Mouse (Mus musculus) CH12.LX (cell line): Measurements from ENCODE around the gene Ephb4. TPM values are rescaled to one million over a fixed set of nuclear protein-coding genes. Genes with fewer than 3 reads are reported as not detected.

Experiments used
- DNase-seq: peaks from one replicate; pipeline ENCODE4 v3.0.0-alpha.2; 2013; ENCODE audit errors: extremely low read depth
- H3K27ac ChIP-seq: 2 replicates; pipeline ENCODE4 v1.5.1; 2012; ENCODE audit warnings: low read depth, mild to moderate bottlenecking, control low read depth, moderate library complexity; ENCODE audit not compliant: insufficient read depth
- H3K27me3 ChIP-seq: replicated peaks from 2 replicates; pipeline ENCODE3; 2012; ENCODE audit warnings: inconsistent platforms
- H3K36me3 ChIP-seq, 2 experiments: replicated peaks in 1 of 2; 2 replicates each; pipeline versions ENCODE3 to v1.6.1; 2012; ENCODE audit warnings: inconsistent platforms in 1 of 2, low read length in 1 of 2, mild to moderate bottlenecking in 1 of 2, mixed read lengths in 1 of 2, moderate library complexity in 1 of 2; ENCODE audit not compliant: control insufficient read depth in 1 of 2, insufficient read depth in 1 of 2
- H3K4me1 ChIP-seq, 2 experiments: 2 replicates each; pipeline ENCODE4 v1.6.1; 2012; ENCODE audit warnings: inconsistent platforms in 1 of 2, moderate library complexity in 1 of 2; ENCODE audit not compliant: insufficient read depth in 2 of 2, control insufficient read depth in 1 of 2
- H3K4me2 ChIP-seq: 2 replicates; pipeline ENCODE4 v1.6.1; 2012; ENCODE audit warnings: low read depth, mild to moderate bottlenecking, control low read depth; ENCODE audit not compliant: poor library complexity, insufficient read depth, severe bottlenecking
- H3K4me3 ChIP-seq, 3 experiments: fragments of 150-350 bp in 1 of 3; sonication (generic) in 1 of 3; replicated peaks in 1 of 3; 2 replicates each; pipeline versions ENCODE3 to v1.5.1; 2011 to 2012; ENCODE audit warnings: low read depth in 2 of 3, low read length in 2 of 3, mild to moderate bottlenecking in 2 of 3, moderate library complexity in 2 of 3, control low read depth in 1 of 3, improper control_type of control experiment in 1 of 3, inconsistent platforms in 1 of 3, mixed read lengths in 1 of 3; ENCODE audit not compliant: poor library complexity in 1 of 3
- H3K79me2 ChIP-seq: replicated peaks from 2 replicates; pipeline ENCODE4 v1.6.1; 2012; ENCODE audit warnings: mild to moderate bottlenecking, moderate library complexity; ENCODE audit not compliant: control insufficient read depth, poor library complexity, insufficient read depth, severe bottlenecking; ENCODE audit errors: extremely low read depth
- H3K9ac ChIP-seq: 2 replicates; pipeline ENCODE4 v1.6.1; 2012; ENCODE audit warnings: low read depth, mild to moderate bottlenecking, control low read depth, moderate library complexity; ENCODE audit not compliant: insufficient read depth
- H3K9me3 ChIP-seq: replicated peaks from 2 replicates; pipeline ENCODE3; 2012; ENCODE audit warnings: low read length, inconsistent platforms, mixed read lengths
- BHLHE40 ChIP-seq: IDR thresholded peaks from 2 replicates; pipeline ENCODE4 v1.6.1; 2011; ENCODE audit warnings: mild to moderate bottlenecking, low read depth, low read length, improper control_type of control experiment
- CHD2 ChIP-seq: IDR thresholded peaks from 2 replicates; pipeline ENCODE4 v1.6.1; 2011; ENCODE audit warnings: low read length, improper control_type of control experiment
- E2F4 ChIP-seq: IDR thresholded peaks from 2 replicates; pipeline ENCODE4 v1.6.1; 2011; ENCODE audit warnings: low read depth, low read length, improper control_type of control experiment; ENCODE audit not compliant: insufficient replicate concordance
- ETS1 ChIP-seq: conservative IDR thresholded peaks from 2 replicates; pipeline ENCODE4 v1.6.1; 2012; ENCODE audit warnings: low read depth, mild to moderate bottlenecking, inconsistent platforms, low read length, improper control_type of control experiment, moderate library complexity
- KAT2A ChIP-seq: IDR thresholded peaks from 2 replicates; pipeline ENCODE4 v1.6.1; 2012; ENCODE audit warnings: low read length, improper control_type of control experiment, inconsistent platforms; ENCODE audit not compliant: insufficient replicate concordance
- MAFK ChIP-seq: IDR thresholded peaks from 2 replicates; pipeline ENCODE4 v1.6.1; 2011; ENCODE audit warnings: low read length, improper control_type of control experiment; ENCODE audit not compliant: insufficient replicate concordance
- MEF2A ChIP-seq: IDR thresholded peaks from 2 replicates; pipeline ENCODE4 v1.6.1; 2014; ENCODE audit warnings: low read depth, mild to moderate bottlenecking, inconsistent platforms, low read length, improper control_type of control experiment, borderline replicate concordance
- MYC ChIP-seq: IDR thresholded peaks from 2 replicates; pipeline ENCODE4 v1.6.1; 2011; ENCODE audit warnings: low read depth, mild to moderate bottlenecking, improper control_type of control experiment, low read length
- RAD21 ChIP-seq: IDR thresholded peaks from 2 replicates; pipeline ENCODE4 v1.6.1; 2011; ENCODE audit warnings: low read depth, mild to moderate bottlenecking, low read length, improper control_type of control experiment, moderate library complexity
- TCF12 ChIP-seq: IDR thresholded peaks from 2 replicates; pipeline ENCODE4 v1.6.1; 2014; ENCODE audit warnings: low read depth, mild to moderate bottlenecking, inconsistent platforms, low read length, improper control_type of control experiment
- UBTF ChIP-seq: IDR thresholded peaks from 2 replicates; pipeline ENCODE4 v1.6.1; 2012; ENCODE audit warnings: low read depth, mild to moderate bottlenecking, inconsistent platforms, low read length, improper control_type of control experiment, moderate library complexity
- USF2 ChIP-seq: conservative IDR thresholded peaks from 2 replicates; pipeline ENCODE4 v1.6.1; 2011; ENCODE audit warnings: low read depth, low read length, improper control_type of control experiment
- ZKSCAN1 ChIP-seq: IDR thresholded peaks from 2 replicates; pipeline ENCODE4 v1.6.1; 2012; ENCODE audit warnings: low read depth, inconsistent platforms, low read length, improper control_type of control experiment, borderline replicate concordance
- dilution Hi-C: fragments of 300-500 bp; cut with MboI; formaldehyde crosslinking; loops from 2 replicates; pipeline ENCODE4 v1.14.3; 2020; ENCODE audit warnings: low sequenced_read_pairs; ENCODE audit not compliant: extremely low pct_unique_long_range_greater_than_20kb, extremely low pct_ligation_motif_present
- in situ Hi-C: fragments of 300-500 bp; cut with MboI; formaldehyde crosslinking; loops from 3 replicates; pipeline ENCODE4 v1.14.3; 2019; ENCODE audit warnings: low sequenced_read_pairs, low pct_ligation_motif_present, low pct_unique_long_range_greater_than_20kb, mixed read lengths
- polyA plus RNA-seq: library from polyadenylated mRNA; unstranded; fragments of >175 nt; gene quantifications from 2 replicates; pipeline ENCODE4 v1.2.1, GENCODE M21; 2012; ENCODE audit warnings: low read depth; ENCODE audit not compliant: insufficient read length
- total RNA-seq, 2 experiments: library from RNA; depleted of rRNA; stranded (reverse); fragments of 300-350 nt in 1 of 2; fragments of >200 nt in 1 of 2; gene quantifications; 2 replicates each; pipeline ENCODE4 v1.2.3; 2012 to 2014

Ephb4 gene
- total and polyA plus RNA-seq, 3 experiments = 0.56 to 2.2 (median 1.5) TPM

DNA sequence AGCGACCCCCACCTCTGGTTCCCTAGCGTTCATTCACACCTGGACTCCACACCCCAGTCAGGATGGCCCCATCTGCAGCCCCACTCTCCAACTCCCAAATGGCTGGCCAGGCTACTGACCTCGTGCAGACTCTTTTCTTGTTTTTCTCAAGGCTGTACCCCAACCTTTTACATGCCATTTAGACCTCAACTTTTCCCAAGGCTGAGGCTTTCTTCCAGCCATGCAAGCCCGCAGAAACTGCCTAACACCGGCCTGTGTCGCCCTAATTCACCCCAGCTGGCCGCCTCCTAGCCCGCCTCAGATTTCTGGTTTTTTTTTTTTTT is 1.1 kb downstream of the Ephb4 start:
- H3K9ac ChIP-seq = no peak overlapping the region
- H3K4me1 ChIP-seq = peaks cover 6 to 25% of the 10 kb centered on the region in 2 experiments; a peak in 3 of 4 replicates
- TF ChIP-seq MYC (no peak), CHD2 (no peak), KAT2A (no peak), BHLHE40 (no peak), ZKSCAN1 (no peak), USF2 (no peak)
- no peak overlapping the region for H3K4me3 ChIP-seq
- H3K27ac ChIP-seq = no peak overlapping the region
- H3K9me3 ChIP-seq = no peaks in the 10 kb centered on the region
- peaks cover 66% of the 10 kb centered on the region for H3K27me3 ChIP-seq
- DNase-seq = no peak
- H3K36me3 ChIP-seq = no peaks in the 10 kb centered on the region
- H3K4me2 ChIP-seq = no peak overlapping the region
- H3K79me2 ChIP-seq = no peaks in the 10 kb centered on the region
- dilution Hi-C loops (no loop called here), in situ Hi-C loops (no loop called here)

DNA sequence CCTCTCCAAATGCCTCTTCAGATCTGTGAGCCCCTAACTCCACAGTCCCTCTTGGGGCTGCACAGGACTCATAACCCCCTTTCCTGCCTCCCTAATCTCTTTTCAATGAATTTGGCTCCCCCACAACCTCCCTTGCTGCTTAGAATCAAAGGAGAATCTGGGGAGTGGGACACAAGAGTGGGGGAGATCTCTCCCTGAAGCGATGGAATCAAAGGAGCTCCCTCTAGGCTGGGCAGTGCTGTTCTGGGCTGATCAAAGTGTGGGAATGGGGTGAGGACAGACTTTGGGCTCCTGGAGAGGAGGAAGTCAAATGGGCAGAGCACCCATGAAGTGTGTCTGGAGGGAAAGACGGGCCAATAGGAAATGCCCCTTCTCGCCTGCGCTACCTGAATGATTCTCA is 1.5 kb downstream of the Ephb4 start:
- DNase-seq = no peak
- no peaks in the 10 kb centered on the region for H3K36me3 ChIP-seq
- H3K79me2 ChIP-seq = no peaks in the 10 kb centered on the region
- in situ Hi-C loops = no loop called here
- dilution Hi-C loops = no loop called here
- no peak for TF ChIP-seq MEF2A
- TF ChIP-seq UBTF = no peak
- TF ChIP-seq ZKSCAN1 = no peak
- TF ChIP-seq E2F4 = no peak
- TF ChIP-seq MAFK = no peak
- TF ChIP-seq MYC = no peak
- no peak for TF ChIP-seq ETS1
- TF ChIP-seq TCF12 = no peak
- TF ChIP-seq RAD21 = no peak
- peaks cover 69% of the 10 kb centered on the region for H3K27me3 ChIP-seq
- H3K4me1 ChIP-seq = peaks cover 6 to 22% of the 10 kb centered on the region in 2 experiments; a peak in 3 of 4 replicates
- no peak overlapping the region for H3K4me3 ChIP-seq
- H3K27ac ChIP-seq = no peak overlapping the region
- no peak overlapping the region for H3K9ac ChIP-seq
- H3K4me2 ChIP-seq = no peak overlapping the region
- H3K9me3 ChIP-seq = no peaks in the 10 kb centered on the region
